Mouse (Mus musculus) left cerebral cortex, adult 8-10 months (tissue): ENCODE measurements around the gene Calm5. TPM values are rescaled to one million over a fixed set of nuclear protein-coding genes. Genes with fewer than 3 reads are reported as not detected.

Source experiments
- total RNA-seq, 4 experiments: library from RNA; stranded (reverse); gene quantifications; 2 replicates each; pipeline ENCODE4 v1.2.4; 2022

The Calm5 gene
- total RNA-seq, 4 experiments from 2014 or later = not detected

Other genes starting within 250 kb of the Calm5 start
- 10 to 100 TPM; 24.8 to 28.9 (median 25.6) TPM for gene Fam208b, start 243.1 kb upstream of the Calm5 start, total RNA-seq
- 10 to 100 TPM; 41.9 to 50.4 (median 47.5) TPM for gene Asb13, start 220.1 kb upstream of the Calm5 start, total RNA-seq
- gene Calml3, start 49.9 kb upstream of the Calm5 start, total RNA-seq = under 1 TPM in 1 of 4 experiments, not detected in 3; 0.35 TPM
- gene Calm4, start 16.4 kb upstream of the Calm5 start, total RNA-seq = not detected
- gene Net1, start 64.0 kb downstream of the Calm5 start, total RNA-seq = 10 to 100 TPM; 34.6 to 65.6 (median 55.6) TPM
- gene Tubal3, start 64.1 kb downstream of the Calm5 start, total RNA-seq = not detected
- gene Ucn3, start 91.2 kb downstream of the Calm5 start, total RNA-seq = under 1 TPM in 2 of 4 experiments, not detected in 2; 0.86 to 0.89 TPM
- 1 to 10 TPM; 1.0 to 3.8 (median 2.2) TPM for gene Akr1c14, start 194.8 kb downstream of the Calm5 start, total RNA-seq